Mouse (Mus musculus) liver, embryonic 18 days (tissue): ENCODE data around the gene Fam13c. TPM values are rescaled to one million over a fixed set of nuclear protein-coding genes. Genes with fewer than 3 reads are reported as not detected.

Source experiments
- polyA plus RNA-seq: library from polyadenylated mRNA; depleted of rRNA; stranded (reverse); fragments of >200 nt; gene quantifications from 2 replicates; pipeline ENCODE4 v1.2.3, GENCODE M21; 2012; rRNA removed

The Fam13c gene
- 0.06 TPM in 2 replicates for polyA plus RNA-seq

GRCm38 (mm10) chr10:70439676-70440521 is at the start of gene Fam13c:
Gene Fam13c, plus strand, starts transcription at chr10:70440481.

Other genes with a start within 250 kb of the Fam13c start
- gene Mrln, start 235.8 kb upstream of the Fam13c start, polyA plus RNA-seq: 0.21 and 0.24 TPM in 2 replicates
- gene Slc16a9, start 195.4 kb upstream of the Fam13c start, polyA plus RNA-seq: 0.59 and 0.67 TPM in 2 replicates
- gene Phyhipl, start 215.5 kb downstream of the Fam13c start, polyA plus RNA-seq: 0.01 TPM in 1 of 2 replicates, not detected in the other